Mouse (Mus musculus): ENCODE measurements around the gene Lcorl. TPM values are rescaled to one million over a fixed set of nuclear protein-coding genes. Genes with fewer than 3 reads are reported as not detected.

Lcorl gene
- polyA plus RNA-seq (2015; fragmentation: Nextera tagmentation; extraction: Ambion mirVana): 21.0 and 22.8 TPM in 2 replicates

GRCm38 (mm10) chr5:45857254-45858011 lies at the start of gene Lcorl:
Lcorl (minus strand) TSS chr5:45857615.
- Histone ChIP-seq H3K9me3 (replicated peaks) (no peaks in the 10 kb centered on the region), H3K4me2 (replicated peaks) (peak within 1 kb of the TSS; percentile 88), H3K27ac (replicated peaks) (peak within 1 kb of the TSS; percentile 98), H3K27me3 (no peaks in the 10 kb centered on the region), H3K9ac (peak within 1 kb of the TSS; percentile 85), H3K36me3 (no peaks in the 10 kb centered on the region), H3K4me3 (replicated peaks) (peak within 1 kb of the TSS; percentile 89), H3K4me1 (0 out of 2 replicates have a peak, but pooled peaks cover 4% of the 10 kb centered on the region)
- ATAC-seq (ENCODE audit: insufficient number of reproducible peaks, low FRiP score, low TSS enrichment, low read depth): peak; percentile 97
- 0% methylated on average over 61 of the region's 79 CpGs for WGBS

- H3K27ac ChIP-seq (replicated peaks): no peak overlapping the region
- H3K9me3 ChIP-seq (replicated peaks): no peaks in the 10 kb centered on the region
- no peak overlapping the region for H3K9ac ChIP-seq
- no peak for ATAC-seq (ENCODE audit: insufficient number of reproducible peaks, low FRiP score, low TSS enrichment, low read depth)
- no peaks in the 10 kb centered on the region for H3K4me1 ChIP-seq
- no peaks in the 10 kb centered on the region for H3K27me3 ChIP-seq
- H3K36me3 ChIP-seq: no peaks in the 10 kb centered on the region
- 84% methylated on average over 2 of the region's 2 CpGs for WGBS
- H3K4me3 ChIP-seq (replicated peaks): no peak overlapping the region
- no peak overlapping the region for H3K4me2 ChIP-seq (replicated peaks)
These were observed 47.3 kb upstream of the Lcorl start for GRCm38 (mm10) chr5:45904683-45905082.

GRCm38 (mm10) chr5:45903246-45903645 lies 45.8 kb upstream of the Lcorl start:
- H3K36me3 ChIP-seq: no peaks in the 10 kb centered on the region
- H3K27ac ChIP-seq (replicated peaks): no peak overlapping the region
- H3K4me1 ChIP-seq: no peaks in the 10 kb centered on the region
- no peak overlapping the region for H3K4me2 ChIP-seq (replicated peaks)
- WGBS: 35% methylated on average over 3 of the region's 3 CpGs
- no peaks in the 10 kb centered on the region for H3K27me3 ChIP-seq
- no peak overlapping the region for H3K9ac ChIP-seq
- no peak overlapping the region for H3K4me3 ChIP-seq (replicated peaks)
- H3K9me3 ChIP-seq (replicated peaks): no peaks in the 10 kb centered on the region
- ATAC-seq (ENCODE audit: insufficient number of reproducible peaks, low FRiP score, low TSS enrichment, low read depth): no peak

GRCm38 (mm10) chr5:45895362-45895761 lies 37.9 kb upstream of the Lcorl start:
- H3K36me3 ChIP-seq: no peaks in the 10 kb centered on the region
- ATAC-seq (ENCODE audit: insufficient number of reproducible peaks, low FRiP score, low TSS enrichment, low read depth): no peak
- WGBS: 59% methylated on average over 1 of the region's 1 CpGs
- no peak overlapping the region for H3K9ac ChIP-seq
- H3K4me3 ChIP-seq (replicated peaks): no peak overlapping the region
- H3K4me1 ChIP-seq: no peaks in the 10 kb centered on the region
- no peak overlapping the region for H3K27ac ChIP-seq (replicated peaks)
- H3K9me3 ChIP-seq (replicated peaks): no peaks in the 10 kb centered on the region
- no peaks in the 10 kb centered on the region for H3K27me3 ChIP-seq
- H3K4me2 ChIP-seq (replicated peaks): no peak overlapping the region

- Histone ChIP-seq H3K4me2 (replicated peaks) (no peak overlapping the region), H3K4me3 (replicated peaks) (no peak overlapping the region), H3K9ac (no peak overlapping the region), H3K27me3 (no peaks in the 10 kb centered on the region), H3K9me3 (replicated peaks) (no peaks in the 10 kb centered on the region), H3K36me3 (no peaks in the 10 kb centered on the region), H3K27ac (replicated peaks) (no peak overlapping the region), H3K4me1 (no peaks in the 10 kb centered on the region)
- ATAC-seq (ENCODE audit: insufficient number of reproducible peaks, low FRiP score, low TSS enrichment, low read depth): no peak
- WGBS: 59% methylated on average over 3 of the region's 3 CpGs
These were observed 36.3 kb upstream of the Lcorl start for GRCm38 (mm10) chr5:45893696-45894095.

- no peak overlapping the region for H3K4me2 ChIP-seq (replicated peaks)
- H3K27ac ChIP-seq (replicated peaks): no peak overlapping the region
- ATAC-seq (ENCODE audit: insufficient number of reproducible peaks, low FRiP score, low TSS enrichment, low read depth): no peak
- no peak overlapping the region for H3K9ac ChIP-seq
- WGBS: 91% methylated on average over 1 of the region's 1 CpGs
- H3K9me3 ChIP-seq (replicated peaks): no peaks in the 10 kb centered on the region
- no peaks in the 10 kb centered on the region for H3K36me3 ChIP-seq
- H3K27me3 ChIP-seq: no peaks in the 10 kb centered on the region
- H3K4me3 ChIP-seq (replicated peaks): no peak overlapping the region
- no peaks in the 10 kb centered on the region for H3K4me1 ChIP-seq
These were observed 18.9 kb upstream of the Lcorl start for GRCm38 (mm10) chr5:45876328-45876727.

GRCm38 (mm10) chr5:45875472-45875871 lies 18.1 kb upstream of the Lcorl start:
- no peak overlapping the region for H3K4me2 ChIP-seq (replicated peaks)
- no peaks in the 10 kb centered on the region for H3K9me3 ChIP-seq (replicated peaks)
- no peaks in the 10 kb centered on the region for H3K27me3 ChIP-seq
- no peak overlapping the region for H3K4me3 ChIP-seq (replicated peaks)
- WGBS: 43% methylated on average over 4 of the region's 4 CpGs
- no peak overlapping the region for H3K27ac ChIP-seq (replicated peaks)
- no peak overlapping the region for H3K9ac ChIP-seq
- no peaks in the 10 kb centered on the region for H3K36me3 ChIP-seq
- ATAC-seq (ENCODE audit: insufficient number of reproducible peaks, low FRiP score, low TSS enrichment, low read depth): no peak
- H3K4me1 ChIP-seq: no peaks in the 10 kb centered on the region

- Histone ChIP-seq H3K9me3 (replicated peaks) (no peaks in the 10 kb centered on the region), H3K9ac (no peak overlapping the region), H3K4me1 (no peaks in the 10 kb centered on the region), H3K36me3 (no peaks in the 10 kb centered on the region), H3K4me3 (replicated peaks) (no peak overlapping the region), H3K27ac (replicated peaks) (no peak overlapping the region), H3K4me2 (replicated peaks) (no peak overlapping the region), H3K27me3 (no peaks in the 10 kb centered on the region)
- ATAC-seq (ENCODE audit: insufficient number of reproducible peaks, low FRiP score, low TSS enrichment, low read depth): no peak
- 81% methylated on average over 4 of the region's 4 CpGs for WGBS
These were observed 17.0 kb upstream of the Lcorl start for GRCm38 (mm10) chr5:45874284-45875030.

GRCm38 (mm10) chr5:45858368-45858767 lies 953 bp upstream of the Lcorl start:
- H3K9me3 ChIP-seq (replicated peaks): no peaks in the 10 kb centered on the region
- H3K4me2 ChIP-seq (replicated peaks): peak overlapping the region; percentile 88
- 0 out of 2 replicates have a peak, but pooled peaks cover 4% of the 10 kb centered on the region for H3K4me1 ChIP-seq
- no peaks in the 10 kb centered on the region for H3K27me3 ChIP-seq
- H3K9ac ChIP-seq: no peak overlapping the region
- no peak for ATAC-seq (ENCODE audit: insufficient number of reproducible peaks, low FRiP score, low TSS enrichment, low read depth)
- 72% methylated on average over 2 of the region's 2 CpGs for WGBS
- H3K4me3 ChIP-seq (replicated peaks): peak overlapping the region; percentile 89
- H3K27ac ChIP-seq (replicated peaks): no peak overlapping the region
- H3K36me3 ChIP-seq: no peaks in the 10 kb centered on the region

- Histone ChIP-seq H3K9me3 (replicated peaks) (no peaks in the 10 kb centered on the region), H3K36me3 (no peaks in the 10 kb centered on the region), H3K9ac (peak overlapping the region; percentile 85), H3K4me3 (replicated peaks) (peak overlapping the region; percentile 89), H3K4me2 (replicated peaks) (peak overlapping the region; percentile 88), H3K4me1 (0 out of 2 replicates have a peak, but pooled peaks cover 4% of the 10 kb centered on the region), H3K27ac (replicated peaks) (peak overlapping the region; percentile 98), H3K27me3 (no peaks in the 10 kb centered on the region)
- WGBS: 1% methylated on average over 28 of the region's 56 CpGs
- peak; percentile 3 for ATAC-seq (ENCODE audit: insufficient number of reproducible peaks, low FRiP score, low TSS enrichment, low read depth)
These were observed 550 bp downstream of the Lcorl start for GRCm38 (mm10) chr5:45856876-45857253.

- H3K27me3 ChIP-seq: no peaks in the 10 kb centered on the region
- H3K4me3 ChIP-seq (replicated peaks): peak overlapping the region; percentile 89
- H3K4me2 ChIP-seq (replicated peaks): peak overlapping the region; percentile 88
- H3K4me1 ChIP-seq: 0 out of 2 replicates have a peak, but pooled peaks cover 4% of the 10 kb centered on the region
- H3K9ac ChIP-seq: peak overlapping the region; percentile 85
- H3K9me3 ChIP-seq (replicated peaks): no peaks in the 10 kb centered on the region
- no peaks in the 10 kb centered on the region for H3K36me3 ChIP-seq
- peak; percentile 58 for ATAC-seq (ENCODE audit: insufficient number of reproducible peaks, low FRiP score, low TSS enrichment, low read depth)
- peak overlapping the region; percentile 98 for H3K27ac ChIP-seq (replicated peaks)
- under 1% methylated on average over 29 of the region's 37 CpGs for WGBS
These were observed 1.1 kb downstream of the Lcorl start for GRCm38 (mm10) chr5:45856303-45856821.

Measured in embryonic facial prominence, embryonic 15.5 days (tissue).